Mouse (Mus musculus) megakaryocyte, embryonic 14.5 days (primary cell): ENCODE data around the gene Fbxo3.

ENCODE experiments used
- FLI1 ChIP-seq: IDR thresholded peaks from 2 replicates; pipeline ENCODE4 v1.6.1; 2012; ENCODE audit warnings: low read length, inconsistent platforms, mixed read lengths
- GATA1 ChIP-seq: IDR thresholded peaks from 3 replicates; pipeline ENCODE4 v1.6.1; 2012; ENCODE audit warnings: mixed read lengths, low read length, inconsistent platforms, borderline replicate concordance

- TF ChIP-seq GATA1 (no peak), FLI1 (no peak)
These were observed 10.7 kb downstream of the Fbxo3 start for GRCm38 (mm10) chr2:104038236-104038635.
